Mouse (Mus musculus) CH12.LX (cell line): Measurements from ENCODE around the gene Dtd2. TPM values are rescaled to one million over a fixed set of nuclear protein-coding genes. Genes with fewer than 3 reads are reported as not detected.

ENCODE experiments used
- DNase-seq: peaks from one replicate; pipeline ENCODE4 v3.0.0-alpha.2; 2013; ENCODE audit errors: extremely low read depth
- H3K27ac ChIP-seq: 2 replicates; pipeline ENCODE4 v1.5.1; 2012; ENCODE audit warnings: low read depth, mild to moderate bottlenecking, control low read depth, moderate library complexity; ENCODE audit not compliant: insufficient read depth
- H3K27me3 ChIP-seq: replicated peaks from 2 replicates; pipeline ENCODE3; 2012; ENCODE audit warnings: inconsistent platforms
- H3K36me3 ChIP-seq, 2 experiments: replicated peaks in 1 of 2; 2 replicates each; pipeline versions ENCODE3 to v1.6.1; 2012; ENCODE audit warnings: inconsistent platforms in 1 of 2, low read length in 1 of 2, mild to moderate bottlenecking in 1 of 2, mixed read lengths in 1 of 2, moderate library complexity in 1 of 2; ENCODE audit not compliant: control insufficient read depth in 1 of 2, insufficient read depth in 1 of 2
- H3K4me1 ChIP-seq, 2 experiments: 2 replicates each; pipeline ENCODE4 v1.6.1; 2012; ENCODE audit warnings: inconsistent platforms in 1 of 2, moderate library complexity in 1 of 2; ENCODE audit not compliant: insufficient read depth in 2 of 2, control insufficient read depth in 1 of 2
- H3K4me2 ChIP-seq: 2 replicates; pipeline ENCODE4 v1.6.1; 2012; ENCODE audit warnings: low read depth, mild to moderate bottlenecking, control low read depth; ENCODE audit not compliant: poor library complexity, insufficient read depth, severe bottlenecking
- H3K4me3 ChIP-seq, 3 experiments: fragments of 150-350 bp in 1 of 3; sonication (generic) in 1 of 3; replicated peaks in 1 of 3; 2 replicates each; pipeline versions ENCODE3 to v1.5.1; 2011 to 2012; ENCODE audit warnings: low read depth in 2 of 3, low read length in 2 of 3, mild to moderate bottlenecking in 2 of 3, moderate library complexity in 2 of 3, control low read depth in 1 of 3, improper control_type of control experiment in 1 of 3, inconsistent platforms in 1 of 3, mixed read lengths in 1 of 3; ENCODE audit not compliant: poor library complexity in 1 of 3
- H3K79me2 ChIP-seq: replicated peaks from 2 replicates; pipeline ENCODE4 v1.6.1; 2012; ENCODE audit warnings: mild to moderate bottlenecking, moderate library complexity; ENCODE audit not compliant: control insufficient read depth, poor library complexity, insufficient read depth, severe bottlenecking; ENCODE audit errors: extremely low read depth
- H3K9ac ChIP-seq: 2 replicates; pipeline ENCODE4 v1.6.1; 2012; ENCODE audit warnings: low read depth, mild to moderate bottlenecking, control low read depth, moderate library complexity; ENCODE audit not compliant: insufficient read depth
- H3K9me3 ChIP-seq: replicated peaks from 2 replicates; pipeline ENCODE3; 2012; ENCODE audit warnings: low read length, inconsistent platforms, mixed read lengths
- CHD2 ChIP-seq: IDR thresholded peaks from 2 replicates; pipeline ENCODE4 v1.6.1; 2011; ENCODE audit warnings: low read length, improper control_type of control experiment
- E2F4 ChIP-seq: IDR thresholded peaks from 2 replicates; pipeline ENCODE4 v1.6.1; 2011; ENCODE audit warnings: low read depth, low read length, improper control_type of control experiment; ENCODE audit not compliant: insufficient replicate concordance
- ELF1 ChIP-seq: IDR thresholded peaks from 2 replicates; pipeline ENCODE4 v1.6.1; 2014; ENCODE audit warnings: low read depth, mild to moderate bottlenecking, inconsistent platforms, low read length, improper control_type of control experiment
- HCFC1 ChIP-seq: IDR thresholded peaks from 2 replicates; pipeline ENCODE4 v1.6.1; 2012; ENCODE audit warnings: low read depth, mild to moderate bottlenecking, inconsistent platforms, low read length, improper control_type of control experiment
- KAT2A ChIP-seq: IDR thresholded peaks from 2 replicates; pipeline ENCODE4 v1.6.1; 2012; ENCODE audit warnings: low read length, improper control_type of control experiment, inconsistent platforms; ENCODE audit not compliant: insufficient replicate concordance
- MEF2A ChIP-seq: IDR thresholded peaks from 2 replicates; pipeline ENCODE4 v1.6.1; 2014; ENCODE audit warnings: low read depth, mild to moderate bottlenecking, inconsistent platforms, low read length, improper control_type of control experiment, borderline replicate concordance
- NRF1 ChIP-seq: IDR thresholded peaks from 2 replicates; pipeline ENCODE4 v1.6.1; 2014; ENCODE audit warnings: low read depth, mild to moderate bottlenecking, inconsistent platforms, low read length, improper control_type of control experiment, moderate library complexity
- PAX5 ChIP-seq: IDR thresholded peaks from 2 replicates; pipeline ENCODE4 v1.6.1; 2012; ENCODE audit warnings: low read length, inconsistent platforms, mixed read lengths
- POLR2AphosphoS2 ChIP-seq: IDR thresholded peaks from 2 replicates; pipeline ENCODE4 v1.6.1; 2011; ENCODE audit warnings: low read depth, low read length, improper control_type of control experiment
- RAD21 ChIP-seq: IDR thresholded peaks from 2 replicates; pipeline ENCODE4 v1.6.1; 2011; ENCODE audit warnings: low read depth, mild to moderate bottlenecking, low read length, improper control_type of control experiment, moderate library complexity
- RCOR1 ChIP-seq: conservative IDR thresholded peaks from 2 replicates; pipeline ENCODE4 v1.6.1; 2012; ENCODE audit warnings: low read depth, mild to moderate bottlenecking, inconsistent platforms, low read length, improper control_type of control experiment
- SIN3A ChIP-seq: IDR thresholded peaks from 2 replicates; pipeline ENCODE4 v1.6.1; 2012; ENCODE audit warnings: low read length, improper control_type of control experiment, inconsistent platforms
- USF2 ChIP-seq: conservative IDR thresholded peaks from 2 replicates; pipeline ENCODE4 v1.6.1; 2011; ENCODE audit warnings: low read depth, low read length, improper control_type of control experiment
- ZC3H11A ChIP-seq: IDR thresholded peaks from 2 replicates; pipeline ENCODE4 v1.6.1; 2012; ENCODE audit warnings: low read depth, mild to moderate bottlenecking, inconsistent platforms, low read length, improper control_type of control experiment
- ZMIZ1 ChIP-seq: IDR thresholded peaks from 2 replicates; pipeline ENCODE4 v1.6.1; 2012; ENCODE audit warnings: low read depth, mild to moderate bottlenecking, inconsistent platforms, low read length, improper control_type of control experiment
- dilution Hi-C: fragments of 300-500 bp; cut with MboI; formaldehyde crosslinking; loops from 2 replicates; pipeline ENCODE4 v1.14.3; 2020; ENCODE audit warnings: low sequenced_read_pairs; ENCODE audit not compliant: extremely low pct_unique_long_range_greater_than_20kb, extremely low pct_ligation_motif_present
- in situ Hi-C: fragments of 300-500 bp; cut with MboI; formaldehyde crosslinking; loops from 3 replicates; pipeline ENCODE4 v1.14.3; 2019; ENCODE audit warnings: low sequenced_read_pairs, low pct_ligation_motif_present, low pct_unique_long_range_greater_than_20kb, mixed read lengths
- polyA plus RNA-seq: library from polyadenylated mRNA; unstranded; fragments of >175 nt; gene quantifications from 2 replicates; pipeline ENCODE4 v1.2.1, GENCODE M21; 2012; ENCODE audit warnings: low read depth; ENCODE audit not compliant: insufficient read length
- total RNA-seq, 2 experiments: library from RNA; depleted of rRNA; stranded (reverse); fragments of 300-350 nt in 1 of 2; fragments of >200 nt in 1 of 2; gene quantifications; 2 replicates each; pipeline ENCODE4 v1.2.3; 2012 to 2014

Dtd2 gene
- total and polyA plus RNA-seq, 3 experiments: 24.5 to 39.6 (median 31.5) TPM

DNA sequence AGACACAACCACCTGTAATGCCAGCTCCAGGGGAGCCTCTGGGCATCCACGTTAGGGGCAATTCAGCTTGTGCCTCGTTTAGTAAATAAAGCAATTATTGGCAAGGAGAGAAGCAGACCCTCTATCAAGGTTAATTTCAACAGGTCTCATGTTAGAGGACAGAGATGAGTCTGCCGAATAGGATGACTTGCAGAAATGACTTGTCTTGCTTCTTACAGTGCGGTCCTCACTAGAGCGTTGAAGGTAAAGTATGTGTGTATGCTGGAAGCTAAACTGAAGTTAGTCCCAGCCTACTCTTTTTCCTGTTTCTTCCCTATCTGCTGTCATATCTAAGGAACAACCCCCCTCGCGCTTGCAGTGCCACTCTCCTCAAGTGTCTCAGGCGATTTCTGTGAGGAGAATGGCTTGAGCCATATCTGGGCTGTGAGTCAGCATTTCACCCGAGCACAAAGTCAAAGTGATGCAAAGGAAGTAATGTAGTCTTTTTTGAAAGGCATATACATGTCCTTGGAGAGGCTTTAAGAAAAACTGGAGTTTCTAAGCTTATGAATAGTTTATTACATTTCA, 7.9 kb downstream of the Dtd2 start:
- no peak overlapping the region for H3K9ac ChIP-seq
- H3K4me3 ChIP-seq: no peak overlapping the region
- no peak for DNase-seq
- H3K9me3 ChIP-seq: no peaks in the 10 kb centered on the region
- no peak overlapping the region for H3K4me2 ChIP-seq
- dilution Hi-C loops (no loop called here), in situ Hi-C loops (no loop called here)
- H3K27me3 ChIP-seq: no peaks in the 10 kb centered on the region
- no peaks in the 10 kb centered on the region for H3K79me2 ChIP-seq
- TF ChIP-seq PAX5 (no peak), CHD2 (no peak), ZMIZ1 (no peak), NRF1 (no peak), ELF1 (no peak), RAD21 (no peak), MEF2A (no peak), RCOR1 (no peak), E2F4 (no peak), KAT2A (no peak)
- H3K4me1 ChIP-seq: peaks cover 0 to 17% of the 10 kb centered on the region in 2 experiments; a peak in 2 of 4 replicates
- no peak overlapping the region for H3K27ac ChIP-seq
- peaks cover 27 to 72% of the 10 kb centered on the region in 2 experiments for H3K36me3 ChIP-seq

DNA sequence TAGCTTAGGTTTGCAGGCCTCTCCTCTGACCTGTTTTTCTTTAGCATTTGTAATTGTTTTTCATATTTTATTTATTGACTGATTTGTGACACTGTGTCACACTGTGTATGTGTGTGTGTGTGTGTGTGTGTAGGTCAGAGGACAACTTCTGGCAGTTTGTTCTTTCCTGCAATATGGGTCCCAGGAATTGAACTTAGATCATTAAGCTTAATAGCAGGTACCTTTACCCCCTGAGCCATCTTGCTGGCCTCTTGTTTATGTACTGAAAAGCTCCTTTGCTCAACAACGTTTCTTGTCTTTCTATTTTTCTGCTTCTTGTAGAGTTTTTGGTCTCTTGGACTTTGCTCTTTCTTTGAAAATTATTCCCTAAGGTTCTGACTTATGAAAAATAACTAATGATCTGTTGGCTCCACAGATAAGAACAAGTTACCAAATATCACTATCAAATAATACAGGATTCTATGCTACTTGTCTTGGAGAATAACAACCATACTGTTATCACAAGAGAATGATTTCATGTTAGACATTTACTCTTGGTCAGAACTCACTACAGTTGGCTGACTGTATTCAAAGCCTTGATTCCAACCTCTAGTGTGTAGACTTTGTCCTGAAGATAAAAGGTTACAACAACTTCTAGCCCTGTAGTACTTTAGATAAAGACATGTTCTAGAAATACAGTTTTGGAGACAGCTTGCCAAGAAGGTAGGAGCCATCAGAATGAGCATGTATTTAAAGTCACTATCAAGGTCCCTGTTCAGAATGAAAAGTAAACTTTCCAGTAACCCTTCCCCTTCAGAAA, 10.4 kb downstream of the Dtd2 start:
- no peak for DNase-seq
- no peak overlapping the region for H3K4me3 ChIP-seq
- peaks cover 27 to 80% of the 10 kb centered on the region in 2 experiments for H3K36me3 ChIP-seq
- H3K9ac ChIP-seq: no peak overlapping the region
- no peak overlapping the region for H3K4me2 ChIP-seq
- TF ChIP-seq MEF2A (no peak), NRF1 (no peak), HCFC1 (no peak), ZC3H11A (no peak), SIN3A (no peak), RAD21 (no peak), ELF1 (no peak), POLR2AphosphoS2 (no peak), USF2 (no peak), E2F4 (no peak)
- dilution Hi-C loops (no loop called here), in situ Hi-C loops (no loop called here)
- no peaks in the 10 kb centered on the region for H3K9me3 ChIP-seq
- no peaks in the 10 kb centered on the region for H3K4me1 ChIP-seq
- H3K27me3 ChIP-seq: no peaks in the 10 kb centered on the region
- no peak overlapping the region for H3K27ac ChIP-seq
- no peaks in the 10 kb centered on the region for H3K79me2 ChIP-seq
